Mouse (Mus musculus) regulatory T cell (primary cell): Measurements from ENCODE around the gene Pgrmc1.

ENCODE experiments used
- in situ Hi-C: fragments of 300-600 bp; cut with MboI, MseI; formaldehyde crosslinking; loops from one replicate; pipeline ENCODE4 v1.15.1; 2025; ENCODE audit warnings: high pct_unique_total_duplicates

Gene Pgrmc1

GRCm38 (mm10) chrX:36602926-36603325, 4.9 kb downstream of the Pgrmc1 start:
- in situ Hi-C loops: loop anchor here (10.0 kb wide), 1 partner anchor 472 kb away; no protein-coding TSS in a partner anchor

GRCm38 (mm10) chrX:36604040-36604439, 6.0 kb downstream of the Pgrmc1 start:
- in situ Hi-C loops: loop anchor here (10.0 kb wide), 1 partner anchor 471 kb away; no protein-coding TSS in a partner anchor

- in situ Hi-C loops: loop anchor here (10.0 kb wide), 1 partner anchor 466 kb away; no protein-coding TSS in a partner anchor
Observed at GRCm38 (mm10) chrX:36609117-36609516, 11.1 kb downstream of the Pgrmc1 start.

- in situ Hi-C loops: no loop called here
Observed at GRCm38 (mm10) chrX:36628102-36628501, 30.1 kb downstream of the Pgrmc1 start.

DNA sequence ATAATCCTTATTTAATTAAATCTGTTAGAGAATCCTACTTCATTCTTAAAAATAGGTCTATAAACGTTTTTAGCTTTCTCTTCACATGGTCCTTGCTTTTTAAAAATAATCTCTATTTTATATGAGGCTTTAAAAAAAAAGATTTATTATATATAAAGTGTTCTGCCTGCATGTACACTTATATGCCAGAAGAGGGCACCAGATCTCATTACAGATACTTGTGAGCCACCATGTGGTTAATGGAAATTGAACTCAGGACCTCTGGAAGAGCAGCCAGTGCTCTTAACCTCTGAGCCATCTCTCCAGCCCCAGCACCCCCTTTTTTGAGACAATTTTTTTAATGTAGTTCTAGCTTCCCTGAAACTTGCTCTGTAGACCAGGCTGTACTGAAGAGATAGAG, 32.8 kb downstream of the Pgrmc1 start:
- in situ Hi-C loops: no loop called here

- in situ Hi-C loops: no loop called here
Observed at GRCm38 (mm10) chrX:36640046-36640445, 42.0 kb downstream of the Pgrmc1 start.

GRCm38 (mm10) chrX:36644657-36645551, 46.9 kb downstream of the Pgrmc1 start, which contains the start of gene Akap17b:
Gene Akap17b (minus strand): TSS chrX:36645395.
- in situ Hi-C loops: no loop called here
